Mouse (Mus musculus) lung, adult 2 months (tissue): Measurements from ENCODE around the gene Cyp2c23. TPM values are rescaled to one million over a fixed set of nuclear protein-coding genes. Genes with fewer than 3 reads are reported as not detected.

ENCODE experiments used
- DNase-seq: peaks from one replicate; pipeline ENCODE4 v3.0.0; 2022
- H3K4me1 ChIP-seq: fragments of 200-500 bp; 2 replicates; pipeline ENCODE4 v1.6.1; 2011; ENCODE audit warnings: low read length; ENCODE audit not compliant: control insufficient read depth, insufficient read depth
- H3K4me3 ChIP-seq: fragments of 200-500 bp; replicated peaks from 2 replicates; pipeline ENCODE3; 2011; ENCODE audit warnings: low read depth, mild to moderate bottlenecking, control low read depth, low read length; ENCODE audit errors: extremely low read depth
- CTCF ChIP-seq: fragments of 200-500 bp; IDR thresholded peaks from 2 replicates; pipeline ENCODE4 v1.5.1; 2011; ENCODE audit warnings: mild to moderate bottlenecking, low read length, control low read depth; ENCODE audit not compliant: insufficient read depth
- POLR2A ChIP-seq: fragments of 200-500 bp; IDR thresholded peaks from 2 replicates; pipeline ENCODE4 v1.6.1; 2011; ENCODE audit warnings: low read depth, mild to moderate bottlenecking, control low read depth, low read length, borderline replicate concordance; ENCODE audit errors: extremely low read depth
- WGBS: fragments of 180-500 bp; shearing (Covaris S2); methylation state at CpG from one replicate; pipeline ENCODE4 v1.1.7; 2018; 5-methylcytosine and 5-hydroxymethylcytosine counted together
- polyA plus RNA-seq: library from polyadenylated mRNA; depleted of rRNA; stranded (reverse); fragments of >200 nt; gene quantifications from 2 replicates; pipeline ENCODE4 v1.2.3, GENCODE M21; 2012

Cyp2c23 gene
- polyA plus RNA-seq, 1 experiment, result 0.65 TPM

- no peak for TF ChIP-seq CTCF
- no peak for TF ChIP-seq POLR2A
- H3K4me1 ChIP-seq, result no peaks in the 10 kb centered on the region
- no peak for DNase-seq
- H3K4me3 ChIP-seq, result no peak overlapping the region
- 79% methylated on average over 5 of the region's 5 CpGs for WGBS
These were observed 28.3 kb downstream of the Cyp2c23 start for GRCm38 (mm10) chr19:44000720-44001119.

- 66% methylated on average over 1 of the region's 1 CpGs for WGBS
- TF ChIP-seq CTCF (no peak), POLR2A (no peak)
- no peak overlapping the region for H3K4me3 ChIP-seq
- DNase-seq, result no peak
- no peaks in the 10 kb centered on the region for H3K4me1 ChIP-seq
These were observed 28.9 kb downstream of the Cyp2c23 start for GRCm38 (mm10) chr19:44000061-44000460.

- no peak for TF ChIP-seq CTCF
- H3K4me3 ChIP-seq, result no peak overlapping the region
- DNase-seq, result no peak
- no peaks in the 10 kb centered on the region for H3K4me1 ChIP-seq
- WGBS, result 84% methylated on average over 11 of the region's 11 CpGs
These were observed 30.0 kb downstream of the Cyp2c23 start for GRCm38 (mm10) chr19:43998802-43999527.

- Histone ChIP-seq H3K4me3 (no peak overlapping the region), H3K4me1 (no peaks in the 10 kb centered on the region)
- TF ChIP-seq POLR2A (no peak), CTCF (no peak)
- WGBS, result 72% methylated on average over 10 of the region's 10 CpGs
- DNase-seq, result no peak
These were observed 30.9 kb downstream of the Cyp2c23 start for GRCm38 (mm10) chr19:43998101-43998500.

- DNase-seq, result no peak
- TF ChIP-seq POLR2A, result no peak
- no peak for TF ChIP-seq CTCF
- Histone ChIP-seq H3K4me1 (no peaks in the 10 kb centered on the region), H3K4me3 (no peak overlapping the region)
- 51% methylated on average over 7 of the region's 7 CpGs for WGBS
These were observed 33.6 kb downstream of the Cyp2c23 start for GRCm38 (mm10) chr19:43995427-43995826.

DNA sequence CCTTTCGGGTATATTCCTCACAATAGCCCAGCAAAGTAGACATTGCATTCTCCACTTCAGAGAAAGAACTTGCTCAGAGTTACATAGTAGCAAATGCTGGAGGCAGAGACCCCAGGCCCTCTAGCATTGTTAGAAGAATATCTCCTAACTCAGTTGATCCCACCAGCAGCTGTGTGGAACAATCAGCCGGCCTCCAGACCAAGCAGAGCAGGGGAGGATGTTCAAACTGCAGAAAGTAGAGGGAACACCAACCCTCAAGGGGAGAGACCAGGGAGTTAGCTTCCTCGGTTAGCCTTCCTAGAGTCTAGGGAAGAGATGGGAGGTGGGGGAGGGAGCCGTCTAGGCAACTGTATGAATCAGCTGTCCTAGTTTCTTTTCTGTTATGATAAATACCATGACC is 36.5 kb downstream of the Cyp2c23 start:
- no peak for DNase-seq
- no peak overlapping the region for H3K4me3 ChIP-seq
- no peak for TF ChIP-seq CTCF
- TF ChIP-seq POLR2A, result no peak
- 64% methylated on average over 4 of the region's 4 CpGs for WGBS
- no peaks in the 10 kb centered on the region for H3K4me1 ChIP-seq

DNA sequence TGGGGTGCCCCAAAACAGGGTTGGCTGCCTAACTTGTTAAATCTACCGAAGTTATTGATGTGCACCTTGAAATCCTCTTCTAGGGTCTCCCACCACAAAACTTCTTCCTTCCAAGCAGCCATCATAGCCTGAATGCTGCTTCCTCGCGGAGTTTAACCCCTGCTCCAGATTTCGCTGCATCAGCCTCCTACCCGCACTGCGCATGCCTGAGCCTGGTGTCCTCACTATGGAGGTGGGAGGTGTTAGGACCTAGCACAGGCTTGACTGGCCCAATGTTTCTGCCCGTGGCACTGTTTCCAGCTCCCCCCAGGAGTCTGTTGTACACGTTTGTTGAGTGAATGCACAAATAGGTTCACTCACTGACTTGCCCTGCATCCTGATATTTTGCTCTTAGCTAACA is 38.6 kb downstream of the Cyp2c23 start:
- no peak for DNase-seq
- no peak overlapping the region for H3K4me3 ChIP-seq
- TF ChIP-seq CTCF (no peak), POLR2A (no peak)
- no peaks in the 10 kb centered on the region for H3K4me1 ChIP-seq
- WGBS, result 82% methylated on average over 8 of the region's 8 CpGs

- DNase-seq, result peak; percentile 39
- 27% methylated on average over 30 of the region's 30 CpGs for WGBS
- no peaks in the 10 kb centered on the region for H3K4me1 ChIP-seq
- no peak for TF ChIP-seq POLR2A
- no peak for TF ChIP-seq CTCF
- no peak within 1 kb of the TSS for H3K4me3 ChIP-seq
These were observed 42.8 kb downstream of the Cyp2c23 start, which contains the start of gene Cpn1 for GRCm38 (mm10) chr19:43986069-43986794. Cpn1 (minus strand) TSS chr19:43986556.

- Histone ChIP-seq H3K4me1 (no peaks in the 10 kb centered on the region), H3K4me3 (no peak overlapping the region)
- TF ChIP-seq POLR2A, result no peak
- no peak for TF ChIP-seq CTCF
- DNase-seq, result no peak
- 68% methylated on average over 5 of the region's 5 CpGs for WGBS
These were observed 47.0 kb downstream of the Cyp2c23 start for GRCm38 (mm10) chr19:43981992-43982391.

GRCm38 (mm10) chr19:43980711-43981110 is 48.3 kb downstream of the Cyp2c23 start:
- no peaks in the 10 kb centered on the region for H3K4me1 ChIP-seq
- WGBS, result 89% methylated on average over 17 of the region's 17 CpGs
- no peak for DNase-seq
- H3K4me3 ChIP-seq, result no peak overlapping the region
- TF ChIP-seq POLR2A (no peak), CTCF (no peak)
